9 mouse cellular contexts compared by ENCODE assay signal in genomic region chr5:111682899-111683298, GRCm38 (mm10). TPM values are rescaled to one million over a fixed set of nuclear protein-coding genes. Genes with fewer than 3 reads are reported as not detected.
DNase-seq lines count a peak whose midpoint lies in the region; ATAC-seq lines count a peak whose summit lies in the region.
"Had no signal": no experiment of that assay in that cellular context is flagged by ENCODE, and none has a peak within 500 bp of the region (broad histone marks: within the 10 kb centered on the region; RNA-seq: fewer than 3 reads in every experiment).

No protein-coding gene starts in this region.

- H3K27ac ChIP-seq in hindbrain, embryonic 11.5 days (ENCODE audit: low read depth, low read length) = no peak overlapping the region
- H3K27ac ChIP-seq in hindbrain, embryonic 14.5 days = no peak overlapping the region

- H3K9ac ChIP-seq in hindbrain, embryonic 11.5 days (ENCODE audit: low read depth, low read length) = no peak overlapping the region
- no peak overlapping the region for H3K9ac ChIP-seq in hindbrain, embryonic 14.5 days

- H3K36me3 ChIP-seq in hindbrain, embryonic 11.5 days (ENCODE audit: control insufficient read depth, insufficient read depth, low read length) = no peaks in the 10 kb centered on the region
- no peaks in the 10 kb centered on the region for H3K36me3 ChIP-seq in hindbrain, embryonic 14.5 days (replicated peaks; ENCODE audit: control insufficient read depth, insufficient read depth)

- ATAC-seq in hindbrain, embryonic 11.5 days (ENCODE audit: low FRiP score) = no peak
- no peak for ATAC-seq in hindbrain, embryonic 14.5 days (ENCODE audit: low FRiP score)
- ATAC-seq in inflammation-experienced regulatory T-cells, adult 6 months = no peak

- no peak overlapping the region for H3K4me3 ChIP-seq in hindbrain, embryonic 11.5 days (ENCODE audit: low read depth, low read length)
- no peak overlapping the region for H3K4me3 ChIP-seq in hindbrain, embryonic 14.5 days (replicated peaks; ENCODE audit: low read length)

- H3K4me1 ChIP-seq in hindbrain, embryonic 11.5 days (replicated peaks; ENCODE audit: control insufficient read depth, insufficient read depth, low read length) = peaks cover 21% of the 10 kb centered on the region
- H3K4me1 ChIP-seq in hindbrain, embryonic 14.5 days (replicated peaks; ENCODE audit: control insufficient read depth, insufficient read depth, low read length) = peaks cover 23% of the 10 kb centered on the region

- peak; percentile 53 for DNase-seq in hindbrain, embryonic 11.5 days (ENCODE audit: low spot score)
- no peak for DNase-seq in hindbrain, embryonic 14.5 days (ENCODE audit: low spot score)
- DNase-seq in A20 (ENCODE audit: low read depth, low spot score) = peak; percentile 10
- DNase-seq in adrenal gland, postnatal 36 days = peak; percentile 46 to 72
- DNase-seq in heart, postnatal 14 days = peak; percentile 70 to 71
- DNase-seq in lung, postnatal 4 days = peak; percentile 33 to 54
- no peak for DNase-seq in right cerebral cortex, postnatal 10 days (ENCODE audit: low spot score in 2 of 2)

- H3K9me3 ChIP-seq in hindbrain, embryonic 11.5 days (ENCODE audit: control insufficient read depth, low read length) = no peaks in the 10 kb centered on the region
- H3K9me3 ChIP-seq in hindbrain, embryonic 14.5 days (ENCODE audit: control insufficient read depth, low read length) = no peaks in the 10 kb centered on the region

- no peak overlapping the region for H3K4me2 ChIP-seq in hindbrain, embryonic 11.5 days (replicated peaks; ENCODE audit: low read depth, low read length)
- H3K4me2 ChIP-seq in hindbrain, embryonic 14.5 days (replicated peaks) = no peak overlapping the region

- no peaks in the 10 kb centered on the region for H3K27me3 ChIP-seq in hindbrain, embryonic 11.5 days (ENCODE audit: control insufficient read depth, insufficient read depth, low read length)
- H3K27me3 ChIP-seq in hindbrain, embryonic 14.5 days (ENCODE audit: control insufficient read depth, insufficient read depth, low read length) = no peaks in the 10 kb centered on the region

- intact Hi-C loops in heart, postnatal 14 days (cut with DNase I) = loop anchor here (1.0 to 5.0 kb wide), 2 partner anchors 269 to 469 kb away; no protein-coding TSS in a partner anchor

RNA-seq across cellular contexts. Expression of gene Gm26897, which starts 50.8 kb away (rescaled TPM):
- not detected in 2 replicates for polyA plus RNA-seq in hindbrain, embryonic 11.5 days (2014; fragmentation: Nextera tagmentation; extraction: Ambion mirVana)
- not detected in 2 replicates for polyA plus RNA-seq in hindbrain, embryonic 14.5 days (2014; fragmentation: Nextera tagmentation; extraction: Ambion mirVana)
- total RNA-seq in adrenal gland, postnatal 36 days (2021) = not detected
- not detected for total RNA-seq in heart, postnatal 14 days (2021)
- not detected for polyA plus RNA-seq in inflammation-experienced regulatory T-cells, adult 6 months (2017; shearing (Covaris generic))
- polyA plus RNA-seq: neural tube, embryonic 14.5 days had no signal

Comparison
In these comparisons a context has a peak if more than half of its experiments do, and no peak if none do; other contexts are left out.
1. DNase-seq: peak in hindbrain, embryonic 11.5 days (single experiment), A20 (single experiment), adrenal gland, postnatal 36 days (2 of 2), heart, postnatal 14 days (2 of 2) and lung, postnatal 4 days (2 of 2); none in hindbrain, embryonic 14.5 days (single experiment) and right cerebral cortex, postnatal 10 days (0 of 2).